Mouse (Mus musculus) C2C12 (cell line): ENCODE results near the gene Lypd6.

Source experiments
- CTCF ChIP-seq: IDR thresholded peaks from one replicate; pipeline ENCODE4 v1.5.1; 2011; ENCODE audit not compliant: control insufficient read depth, insufficient read depth, insufficient read length
- FOSL1 ChIP-seq: IDR thresholded peaks from one replicate; pipeline ENCODE4 v1.8.0; 2011; ENCODE audit warnings: mild to moderate bottlenecking, low read length; ENCODE audit not compliant: poor library complexity, insufficient read depth, severe bottlenecking
- MAX ChIP-seq: IDR thresholded peaks from one replicate; pipeline ENCODE4 v1.6.1; 2011; ENCODE audit warnings: mild to moderate bottlenecking, control low read depth
- USF1 ChIP-seq: IDR thresholded peaks from one replicate; pipeline ENCODE4 v1.6.1; 2011; ENCODE audit warnings: low read depth, mild to moderate bottlenecking, control low read depth, moderate library complexity

- no peak for TF ChIP-seq CTCF
- no peak for TF ChIP-seq MAX
- no peak for TF ChIP-seq FOSL1
- peak; percentile 38 for TF ChIP-seq USF1
Observed at GRCm38 (mm10) chr2:50072158-50072557, 5.9 kb downstream of the Lypd6 start.
